Mouse (Mus musculus) gastrocnemius, postnatal 36 days (tissue): ENCODE measurements around the gene Hyal4. TPM values are rescaled to one million over a fixed set of nuclear protein-coding genes. Genes with fewer than 3 reads are reported as not detected.

Experiments
- DNase-seq, 2 experiments: peaks; one replicate each; pipeline ENCODE4 v3.0.0; 2022
- intact Hi-C: fragments of 180-260 bp; cut with DNase I; formaldehyde crosslinking; loops from one replicate; pipeline ENCODE4 v1.15.1; 2025
- long read RNA-seq, 2 experiments: library from polyadenylated mRNA; stranded (forward); transcript quantifications; one replicate each; pipeline ENCODE4 v2.0.0; 2021
- total RNA-seq, 2 experiments: library from RNA; stranded (reverse); gene quantifications; 2 replicates each; pipeline ENCODE4 v1.2.3; 2021

The Hyal4 gene
- not detected for total RNA-seq
- long read RNA-seq, experiment 1, result 0 reads
- long read RNA-seq, experiment 2, result 0 reads

GRCm38 (mm10) chr6:24748029-24748428 lies at the start of gene Hyal4:
Gene Hyal4 (plus strand): TSS chr6:24748329.
- no peak for DNase-seq
- intact Hi-C loops, result no loop called here

- no peak for DNase-seq
- intact Hi-C loops, result no loop called here
These were observed 41.0 kb upstream of the Hyal4 start for GRCm38 (mm10) chr6:24707090-24707489.

GRCm38 (mm10) chr6:24707499-24707898 lies 40.6 kb upstream of the Hyal4 start:
- no peak for DNase-seq
- intact Hi-C loops, result no loop called here

GRCm38 (mm10) chr6:24721317-24722099 lies 26.6 kb upstream of the Hyal4 start:
- DNase-seq, result no peak
- intact Hi-C loops, result no loop called here

- DNase-seq, result no peak
- intact Hi-C loops, result no loop called here
These were observed 20.0 kb upstream of the Hyal4 start for GRCm38 (mm10) chr6:24728130-24728529.

GRCm38 (mm10) chr6:24732945-24733344 lies 15.2 kb upstream of the Hyal4 start, which contains the start of gene Hyal6:
Gene Hyal6 (plus strand): TSS chr6:24733245.
- intact Hi-C loops, result no loop called here
- no peak for DNase-seq

GRCm38 (mm10) chr6:24734565-24734964 lies 13.6 kb upstream of the Hyal4 start:
- no peak for DNase-seq

GRCm38 (mm10) chr6:24759281-24759680 lies 11.2 kb downstream of the Hyal4 start:
- DNase-seq, result no peak
- intact Hi-C loops, result no loop called here

More at GRCm38 (mm10) chr6:24734565-24734964, 13.6 kb upstream of the Hyal4 start:
- intact Hi-C loops, result no loop called here

GRCm38 (mm10) chr6:24766261-24766660 lies 18.1 kb downstream of the Hyal4 start:
- DNase-seq, result no peak
- intact Hi-C loops, result no loop called here

GRCm38 (mm10) chr6:24779182-24779581 lies 31.1 kb downstream of the Hyal4 start:
- no peak for DNase-seq
- intact Hi-C loops, result no loop called here

- intact Hi-C loops, result no loop called here
- DNase-seq, result no peak
These were observed 42.8 kb downstream of the Hyal4 start, which contains the start of gene Spam1 for GRCm38 (mm10) chr6:24790888-24791287. Gene Spam1 (plus strand): TSS chr6:24791188.

Other genes starting within 250 kb of the Hyal4 start
- gene Iqub, start 233.3 kb upstream of the Hyal4 start, total RNA-seq, result under 1 TPM; 0.08 to 0.10 TPM
- gene Ndufa5, start 220.3 kb upstream of the Hyal4 start, total RNA-seq, result 100 to 1,000 TPM; 587 to 626 TPM
- gene Asb15, start 220.2 kb upstream of the Hyal4 start, total RNA-seq, result 10 to 100 TPM; 24.4 to 35.8 TPM
- 100 to 1,000 TPM; 206 to 260 TPM for gene Lmod2, start 150.6 kb upstream of the Hyal4 start, total RNA-seq
- gene Wasl, start 83.3 kb upstream of the Hyal4 start, total RNA-seq, result 10 to 100 TPM; 15.0 to 16.5 TPM
- not detected for gene Hyal6, start 15.1 kb upstream of the Hyal4 start, total RNA-seq
- not detected for gene Spam1, start 42.9 kb downstream of the Hyal4 start, total RNA-seq
- not detected for gene Hyal5, start 109.7 kb downstream of the Hyal4 start, total RNA-seq
- gene Tmem229a, start 208.0 kb downstream of the Hyal4 start, total RNA-seq, result under 1 TPM; 0.13 to 0.27 TPM